Mouse (Mus musculus) thymus, adult 2 months (tissue): Measurements from ENCODE around the gene Agxt2. TPM values are rescaled to one million over a fixed set of nuclear protein-coding genes. Genes with fewer than 3 reads are reported as not detected.
A peak's percentile ranks its signal among the peaks of the same experiment; 100 is the strongest.

Source experiments
- DNase-seq: peaks from one replicate; pipeline ENCODE4 v3.0.0; 2021
- H3K27ac ChIP-seq: fragments of 200-500 bp; 2 replicates; pipeline ENCODE4 v1.5.1; 2012; ENCODE audit warnings: low read length, control low read depth; ENCODE audit not compliant: control insufficient read depth, insufficient read depth
- H3K27me3 ChIP-seq: fragments of 200-500 bp; 2 replicates; pipeline ENCODE4 v1.6.1; 2012; ENCODE audit warnings: mild to moderate bottlenecking, low read length, moderate library complexity, mixed read lengths; ENCODE audit not compliant: control insufficient read depth, insufficient read depth
- H3K36me3 ChIP-seq: fragments of 200-500 bp; 2 replicates; pipeline ENCODE4 v1.6.1; 2012; ENCODE audit warnings: mild to moderate bottlenecking, low read length, moderate library complexity; ENCODE audit not compliant: control insufficient read depth, insufficient read depth
- H3K4me1 ChIP-seq: fragments of 200-500 bp; replicated peaks from 2 replicates; pipeline ENCODE4 v1.6.1; 2012; ENCODE audit warnings: low read length; ENCODE audit not compliant: control insufficient read depth, insufficient read depth
- H3K4me3 ChIP-seq: fragments of 200-500 bp; 2 replicates; pipeline ENCODE4 v1.5.1; 2012; ENCODE audit warnings: mild to moderate bottlenecking, low read length, control low read depth, moderate library complexity; ENCODE audit not compliant: control insufficient read depth, insufficient read depth
- CTCF ChIP-seq: fragments of 200-500 bp; IDR thresholded peaks from 2 replicates; pipeline ENCODE4 v1.5.1; 2012; ENCODE audit warnings: mild to moderate bottlenecking, control low read depth, low read length, moderate library complexity, borderline replicate concordance; ENCODE audit not compliant: control insufficient read depth, poor library complexity, insufficient read depth; ENCODE audit errors: extremely low read depth
- POLR2A ChIP-seq: fragments of 200-500 bp; IDR thresholded peaks from 2 replicates; pipeline ENCODE4 v1.6.1; 2012; ENCODE audit warnings: mild to moderate bottlenecking, low read length, control low read depth, moderate library complexity; ENCODE audit not compliant: control insufficient read depth, poor library complexity, insufficient read depth; ENCODE audit errors: extremely low read depth
- WGBS: fragments of 180-500 bp; shearing (Covaris S2); methylation state at CpG from one replicate; pipeline ENCODE4 v1.1.7; 2018; 5-methylcytosine and 5-hydroxymethylcytosine counted together
- polyA plus RNA-seq: library from polyadenylated mRNA; depleted of rRNA; stranded (reverse); fragments of >200 nt; gene quantifications from 2 replicates; pipeline ENCODE4 v1.2.3, GENCODE M21; 2012

Gene Agxt2
- polyA plus RNA-seq, 1 experiment: not detected

DNA sequence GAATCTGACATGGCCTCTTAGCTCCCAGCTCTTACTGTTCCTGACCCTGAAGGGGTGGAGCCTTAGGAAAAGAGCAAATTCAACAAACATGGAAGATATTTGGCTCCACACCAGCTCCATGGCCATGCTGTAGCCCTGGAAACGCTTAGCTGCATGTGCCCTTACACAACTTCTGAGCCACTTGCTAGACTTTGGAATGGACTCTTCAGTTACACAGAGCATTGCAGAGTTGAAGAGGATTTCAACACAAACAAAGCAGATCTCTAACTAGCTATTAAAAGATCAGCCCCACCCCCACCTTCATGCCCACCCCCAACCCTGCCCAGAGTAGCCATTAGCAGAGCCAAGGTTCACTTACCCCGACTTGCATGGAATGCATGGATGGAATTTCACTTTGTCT is 41.5 kb downstream of the Agxt2 start:
- TF ChIP-seq POLR2A: no peak
- no peak for TF ChIP-seq CTCF
- WGBS: 77% methylated on average over 2 of the region's 2 CpGs
- Histone ChIP-seq H3K27me3 (no peaks in the 10 kb centered on the region), H3K27ac (no peak overlapping the region), H3K4me3 (no peak overlapping the region), H3K36me3 (no peaks in the 10 kb centered on the region), H3K4me1 (no peaks in the 10 kb centered on the region)
- DNase-seq: no peak

DNA sequence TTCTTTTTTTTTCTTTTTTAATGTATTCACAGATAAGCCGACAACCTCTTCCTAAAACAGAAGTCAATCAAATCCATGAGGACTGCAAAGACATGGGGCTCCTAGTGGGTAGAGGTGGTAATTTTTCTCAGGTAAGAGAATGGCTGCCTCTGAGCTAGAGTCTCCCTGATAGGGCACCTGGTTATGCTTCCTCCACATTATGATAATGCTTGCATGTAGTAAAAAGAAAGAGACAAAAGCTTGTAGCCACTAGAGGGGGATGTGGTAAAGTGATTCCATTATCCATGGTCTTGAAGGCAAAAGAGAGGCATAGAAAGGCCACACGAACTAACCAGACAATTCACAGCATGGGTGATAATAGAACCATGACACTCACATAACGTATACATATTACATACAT is 42.1 kb downstream of the Agxt2 start:
- Histone ChIP-seq H3K27me3 (no peaks in the 10 kb centered on the region), H3K4me1 (no peaks in the 10 kb centered on the region), H3K36me3 (no peaks in the 10 kb centered on the region), H3K27ac (no peak overlapping the region), H3K4me3 (no peak overlapping the region)
- WGBS: 58% methylated on average over 3 of the region's 3 CpGs
- peak; percentile 1 for DNase-seq
- no peak for TF ChIP-seq CTCF

DNA sequence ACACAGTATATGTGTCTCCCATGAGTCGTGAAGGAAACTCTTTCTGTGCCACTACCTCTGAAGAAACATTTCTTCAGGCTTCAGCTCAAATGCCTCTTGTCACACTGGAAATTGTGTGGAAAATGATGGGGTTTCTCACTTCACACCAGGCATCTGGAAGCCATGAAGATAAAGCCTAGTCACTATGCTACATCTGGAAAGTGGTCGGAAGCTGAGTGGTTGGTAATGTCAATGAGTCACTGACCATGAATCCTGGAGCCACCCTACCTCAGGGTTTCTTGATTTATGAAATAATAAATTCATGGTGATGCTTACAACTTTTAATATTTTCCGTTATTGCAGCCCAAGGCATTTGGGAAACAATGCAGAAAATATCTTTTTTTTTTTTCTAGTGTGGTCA is 51.5 kb downstream of the Agxt2 start:
- 92% methylated on average over 3 of the region's 3 CpGs for WGBS
- Histone ChIP-seq H3K36me3 (no peaks in the 10 kb centered on the region), H3K27me3 (no peaks in the 10 kb centered on the region), H3K27ac (no peak overlapping the region), H3K4me1 (no peaks in the 10 kb centered on the region), H3K4me3 (no peak overlapping the region)
- no peak for DNase-seq
- no peak for TF ChIP-seq CTCF
- no peak for TF ChIP-seq POLR2A

GRCm38 (mm10) chr15:10410881-10411280 is 52.5 kb downstream of the Agxt2 start:
- Histone ChIP-seq H3K4me1 (no peaks in the 10 kb centered on the region), H3K27ac (no peak overlapping the region), H3K27me3 (no peaks in the 10 kb centered on the region), H3K36me3 (no peaks in the 10 kb centered on the region), H3K4me3 (no peak overlapping the region)
- DNase-seq: no peak
- TF ChIP-seq POLR2A (no peak), CTCF (no peak)
- WGBS: 99% methylated on average over 2 of the region's 2 CpGs

DNA sequence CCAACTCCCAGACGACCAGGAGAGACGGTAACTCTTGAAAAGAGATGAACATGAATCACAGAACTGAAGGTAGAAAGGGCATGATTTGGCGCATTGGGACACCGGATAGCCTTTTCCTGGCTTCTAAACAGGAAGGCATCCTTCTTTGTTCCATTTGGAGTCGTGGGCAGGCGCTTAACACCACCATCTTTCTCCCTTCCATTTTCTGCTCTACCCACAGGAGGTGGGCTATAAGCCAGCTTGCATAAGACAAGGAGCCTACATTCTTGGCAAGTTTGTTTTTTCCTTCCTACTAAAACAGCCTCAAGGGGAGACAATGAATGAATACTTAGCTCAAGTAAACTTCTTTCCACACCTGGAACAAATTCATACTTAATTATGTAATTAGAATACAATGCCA is 55.3 kb downstream of the Agxt2 start:
- H3K27ac ChIP-seq: no peak overlapping the region
- H3K27me3 ChIP-seq: no peaks in the 10 kb centered on the region
- no peaks in the 10 kb centered on the region for H3K36me3 ChIP-seq
- no peaks in the 10 kb centered on the region for H3K4me1 ChIP-seq
- 93% methylated on average over 6 of the region's 6 CpGs for WGBS
- DNase-seq: no peak
- TF ChIP-seq CTCF: no peak
- TF ChIP-seq POLR2A: no peak
- H3K4me3 ChIP-seq: no peak overlapping the region

DNA sequence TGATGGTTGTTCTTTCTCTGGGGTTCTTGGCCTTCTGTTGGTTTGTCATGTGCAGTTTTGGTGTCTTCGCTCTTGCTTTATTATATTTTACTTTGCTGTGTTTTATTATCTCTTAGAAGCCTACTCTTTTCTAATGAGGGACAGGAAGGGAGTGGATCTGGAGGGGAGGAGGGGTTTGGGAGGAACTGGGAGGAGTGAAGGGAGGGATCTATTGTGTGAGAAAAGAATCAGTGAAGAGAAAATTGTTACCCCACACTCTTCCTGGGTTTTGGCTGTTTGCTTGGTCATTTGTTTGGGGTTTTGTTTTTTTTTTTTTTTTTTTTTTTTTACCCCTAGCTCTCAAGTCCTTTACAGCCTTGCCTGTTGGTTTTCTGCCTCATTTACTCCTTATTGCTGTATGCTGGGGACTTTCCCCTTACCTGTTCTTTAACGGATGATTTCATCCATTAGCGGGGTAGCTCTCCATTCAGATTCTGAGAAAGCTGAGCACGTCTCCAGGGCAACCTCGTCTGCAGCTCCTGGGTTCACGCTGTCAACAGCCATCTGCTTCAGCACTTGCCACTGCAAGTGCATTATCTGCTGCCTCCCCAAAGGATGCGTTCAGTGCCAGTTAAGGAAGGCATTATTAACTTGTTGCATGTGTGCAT is 62.9 kb downstream of the Agxt2 start:
- no peaks in the 10 kb centered on the region for H3K36me3 ChIP-seq
- TF ChIP-seq POLR2A (no peak), CTCF (no peak)
- H3K27ac ChIP-seq: no peak overlapping the region
- no peak overlapping the region for H3K4me3 ChIP-seq
- no peaks in the 10 kb centered on the region for H3K4me1 ChIP-seq
- H3K27me3 ChIP-seq: no peaks in the 10 kb centered on the region
- no peak for DNase-seq
- 90% methylated on average over 7 of the region's 7 CpGs for WGBS

DNA sequence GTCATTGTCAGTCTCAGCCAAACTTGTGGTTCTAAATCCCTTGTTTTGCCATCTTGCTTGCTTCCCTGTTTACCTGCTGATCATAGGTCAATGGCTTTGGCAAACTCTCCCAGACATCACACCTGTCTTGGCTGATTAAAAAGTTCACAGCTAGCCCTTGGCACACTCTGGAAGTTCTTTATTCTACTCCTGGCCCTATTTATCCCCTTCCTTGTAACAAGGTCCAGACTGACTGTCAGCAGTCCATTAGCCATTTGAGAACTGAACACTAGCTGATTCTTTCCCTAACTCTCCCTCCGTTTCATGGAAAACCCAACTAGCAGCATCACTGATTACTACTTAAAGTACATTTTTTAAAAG is 63.4 kb downstream of the Agxt2 start:
- Histone ChIP-seq H3K4me3 (no peak overlapping the region), H3K4me1 (no peaks in the 10 kb centered on the region), H3K36me3 (no peaks in the 10 kb centered on the region), H3K27ac (no peak overlapping the region), H3K27me3 (no peaks in the 10 kb centered on the region)
- WGBS: 91% methylated on average over 1 of the region's 1 CpGs
- DNase-seq: no peak
- no peak for TF ChIP-seq POLR2A
